Mouse (Mus musculus): Measurements from ENCODE around the gene Taar4. TPM values are rescaled to one million over a fixed set of nuclear protein-coding genes. Genes with fewer than 3 reads are reported as not detected.

Gene Taar4
- not detected in 2 replicates for polyA plus RNA-seq (2012; rRNA removed)

GRCm38 (mm10) chr10:23960444-23960915 lies at the start of gene Taar4:
TSS of gene Taar4 (plus strand) at chr10:23960494.
- no peak for DNase-seq (ENCODE audit: low read depth)
- no peak for TF ChIP-seq POLR2A (IDR thresholded peaks at IDR 0.05; ENCODE audit: borderline replicate concordance, extremely low read depth, insufficient read depth, insufficient read length, poor library complexity, severe bottlenecking)
- no peak for TF ChIP-seq CTCF (IDR thresholded peaks at IDR 0.05; ENCODE audit: borderline replicate concordance, extremely low read depth, insufficient read depth, insufficient read length)

- no peak for TF ChIP-seq POLR2A (IDR thresholded peaks at IDR 0.05; ENCODE audit: borderline replicate concordance, extremely low read depth, insufficient read depth, insufficient read length, poor library complexity, severe bottlenecking)
- no peak for DNase-seq (ENCODE audit: low read depth)
Observed at GRCm38 (mm10) chr10:23920056-23920455, 40.2 kb upstream of the Taar4 start, which contains the start of gene Taar1. TSS of gene Taar1 (plus strand) at chr10:23920356.

- TF ChIP-seq POLR2A (IDR thresholded peaks at IDR 0.05; ENCODE audit: borderline replicate concordance, extremely low read depth, insufficient read depth, insufficient read length, poor library complexity, severe bottlenecking): no peak
- no peak for TF ChIP-seq CTCF (IDR thresholded peaks at IDR 0.05; ENCODE audit: borderline replicate concordance, extremely low read depth, insufficient read depth, insufficient read length)
- DNase-seq (ENCODE audit: low read depth): no peak
Observed at GRCm38 (mm10) chr10:23922468-23922867, 37.8 kb upstream of the Taar4 start.

- DNase-seq (ENCODE audit: low read depth): no peak
- TF ChIP-seq CTCF (IDR thresholded peaks at IDR 0.05; ENCODE audit: borderline replicate concordance, extremely low read depth, insufficient read depth, insufficient read length) (no peak), POLR2A (IDR thresholded peaks at IDR 0.05; ENCODE audit: borderline replicate concordance, extremely low read depth, insufficient read depth, insufficient read length, poor library complexity, severe bottlenecking) (no peak)
Observed at GRCm38 (mm10) chr10:23923941-23924340, 36.4 kb upstream of the Taar4 start.

- no peak for DNase-seq (ENCODE audit: low read depth)
- TF ChIP-seq CTCF (IDR thresholded peaks at IDR 0.05; ENCODE audit: borderline replicate concordance, extremely low read depth, insufficient read depth, insufficient read length) (no peak), POLR2A (IDR thresholded peaks at IDR 0.05; ENCODE audit: borderline replicate concordance, extremely low read depth, insufficient read depth, insufficient read length, poor library complexity, severe bottlenecking) (no peak)
Observed at GRCm38 (mm10) chr10:23937613-23938012, 22.7 kb upstream of the Taar4 start.

GRCm38 (mm10) chr10:23938312-23938711 lies 22.0 kb upstream of the Taar4 start, which contains the start of gene Taar2:
TSS of gene Taar2 (plus strand) at chr10:23938572.
- TF ChIP-seq POLR2A (IDR thresholded peaks at IDR 0.05; ENCODE audit: borderline replicate concordance, extremely low read depth, insufficient read depth, insufficient read length, poor library complexity, severe bottlenecking) (no peak), CTCF (IDR thresholded peaks at IDR 0.05; ENCODE audit: borderline replicate concordance, extremely low read depth, insufficient read depth, insufficient read length) (no peak)
- peak; percentile 25 for DNase-seq (ENCODE audit: low read depth)

- no peak for DNase-seq (ENCODE audit: low read depth)
- TF ChIP-seq POLR2A (IDR thresholded peaks at IDR 0.05; ENCODE audit: borderline replicate concordance, extremely low read depth, insufficient read depth, insufficient read length, poor library complexity, severe bottlenecking) (no peak), CTCF (IDR thresholded peaks at IDR 0.05; ENCODE audit: borderline replicate concordance, extremely low read depth, insufficient read depth, insufficient read length) (peak; percentile 47; the same call in 1 of the 2 replicates)
Observed at GRCm38 (mm10) chr10:23942465-23942864, 17.8 kb upstream of the Taar4 start.

- peak; percentile 27 for DNase-seq (ENCODE audit: low read depth)
- TF ChIP-seq CTCF (IDR thresholded peaks at IDR 0.05; ENCODE audit: borderline replicate concordance, extremely low read depth, insufficient read depth, insufficient read length): no peak
- no peak for TF ChIP-seq POLR2A (IDR thresholded peaks at IDR 0.05; ENCODE audit: borderline replicate concordance, extremely low read depth, insufficient read depth, insufficient read length, poor library complexity, severe bottlenecking)
Observed at GRCm38 (mm10) chr10:23948026-23948425, 12.3 kb upstream of the Taar4 start.

- TF ChIP-seq CTCF (IDR thresholded peaks at IDR 0.05; ENCODE audit: borderline replicate concordance, extremely low read depth, insufficient read depth, insufficient read length) (no peak), POLR2A (IDR thresholded peaks at IDR 0.05; ENCODE audit: borderline replicate concordance, extremely low read depth, insufficient read depth, insufficient read length, poor library complexity, severe bottlenecking) (no peak)
- DNase-seq (ENCODE audit: low read depth): peak; percentile 9
Observed at GRCm38 (mm10) chr10:23949508-23950005, 10.7 kb upstream of the Taar4 start, which contains the start of gene Taar3. TSS of gene Taar3 (plus strand) at chr10:23949558.

GRCm38 (mm10) chr10:23951714-23952113 lies 8.6 kb upstream of the Taar4 start:
- no peak for TF ChIP-seq POLR2A (IDR thresholded peaks at IDR 0.05; ENCODE audit: borderline replicate concordance, extremely low read depth, insufficient read depth, insufficient read length, poor library complexity, severe bottlenecking)
- no peak for TF ChIP-seq CTCF (IDR thresholded peaks at IDR 0.05; ENCODE audit: borderline replicate concordance, extremely low read depth, insufficient read depth, insufficient read length)
- DNase-seq (ENCODE audit: low read depth): no peak

GRCm38 (mm10) chr10:23959071-23959470 lies 1.2 kb upstream of the Taar4 start:
- DNase-seq (ENCODE audit: low read depth): no peak

GRCm38 (mm10) chr10:23963444-23963843 lies 3.1 kb downstream of the Taar4 start:
- peak; percentile 77 for DNase-seq (ENCODE audit: low read depth)

More at GRCm38 (mm10) chr10:23959071-23959470, 1.2 kb upstream of the Taar4 start:
- no peak for TF ChIP-seq POLR2A (IDR thresholded peaks at IDR 0.05; ENCODE audit: borderline replicate concordance, extremely low read depth, insufficient read depth, insufficient read length, poor library complexity, severe bottlenecking)
- no peak for TF ChIP-seq CTCF (IDR thresholded peaks at IDR 0.05; ENCODE audit: borderline replicate concordance, extremely low read depth, insufficient read depth, insufficient read length)

More at GRCm38 (mm10) chr10:23963444-23963843, 3.1 kb downstream of the Taar4 start:
- TF ChIP-seq CTCF (IDR thresholded peaks at IDR 0.05; ENCODE audit: borderline replicate concordance, extremely low read depth, insufficient read depth, insufficient read length): no peak
- TF ChIP-seq POLR2A (IDR thresholded peaks at IDR 0.05; ENCODE audit: borderline replicate concordance, extremely low read depth, insufficient read depth, insufficient read length, poor library complexity, severe bottlenecking): no peak

Measured in brain, embryonic 14.5 days (tissue).